8 mouse cellular contexts compared by ENCODE assay signal in genomic region chr9:77806426-77806825, GRCm38 (mm10). TPM values are rescaled to one million over a fixed set of nuclear protein-coding genes. Genes with fewer than 3 reads are reported as not detected.
DNase-seq lines count a peak whose midpoint lies in the region; ATAC-seq and TF ChIP-seq lines count a peak whose summit lies in the region.

No protein-coding gene starts in this region.

- H3K9ac ChIP-seq in lung, embryonic 14.5 days: peak overlapping the region; percentile 32
- H3K9ac ChIP-seq in forebrain, embryonic 13.5 days: peak overlapping the region; percentile 47
- no peak overlapping the region for H3K9ac ChIP-seq in limb, embryonic 15.5 days
- no peak overlapping the region for H3K9ac ChIP-seq in stomach, embryonic 15.5 days

- H3K36me3 ChIP-seq in lung, embryonic 14.5 days (ENCODE audit: insufficient read depth): no peaks in the 10 kb centered on the region
- H3K36me3 ChIP-seq in forebrain, embryonic 13.5 days (ENCODE audit: poor library complexity, severe bottlenecking): no peaks in the 10 kb centered on the region
- no peaks in the 10 kb centered on the region for H3K36me3 ChIP-seq in limb, embryonic 15.5 days
- H3K36me3 ChIP-seq in stomach, embryonic 15.5 days: no peaks in the 10 kb centered on the region

- peak overlapping the region; percentile 60 for H3K4me2 ChIP-seq in lung, embryonic 14.5 days
- H3K4me2 ChIP-seq in forebrain, embryonic 13.5 days: peak overlapping the region; percentile 51
- peak overlapping the region; percentile 40 for H3K4me2 ChIP-seq in limb, embryonic 15.5 days
- H3K4me2 ChIP-seq in stomach, embryonic 15.5 days: peak overlapping the region; percentile 52

- intact Hi-C loops in gastrocnemius, postnatal 14 days (cut with DNase I; ENCODE audit: low total_unique reads): loop anchor here (5.0 kb wide), 1 partner anchor 201 kb away; no protein-coding TSS in a partner anchor

- no peaks in the 10 kb centered on the region; the same call in 1 of the 2 replicates for H3K4me1 ChIP-seq in lung, embryonic 14.5 days (ENCODE audit: insufficient read depth)
- peaks cover 12% of the 10 kb centered on the region for H3K4me1 ChIP-seq in forebrain, embryonic 13.5 days
- H3K4me1 ChIP-seq in limb, embryonic 15.5 days: peaks cover 4% of the 10 kb centered on the region
- 0 out of 2 replicates have a peak, but pooled peaks cover 4% of the 10 kb centered on the region for H3K4me1 ChIP-seq in stomach, embryonic 15.5 days

- no peak for TF ChIP-seq CTCF in lung, embryonic 14.5 days (IDR thresholded peaks at IDR 0.05; ENCODE audit: low read depth)

- H3K9me3 ChIP-seq in lung, embryonic 14.5 days (ENCODE audit: low read depth, low read length): no peaks in the 10 kb centered on the region
- no peaks in the 10 kb centered on the region for H3K9me3 ChIP-seq in forebrain, embryonic 13.5 days (replicated peaks)
- H3K9me3 ChIP-seq in limb, embryonic 15.5 days: no peaks in the 10 kb centered on the region
- no peaks in the 10 kb centered on the region for H3K9me3 ChIP-seq in stomach, embryonic 15.5 days

- H3K4me3 ChIP-seq in lung, embryonic 14.5 days (ENCODE audit: low read depth, low read length): peak overlapping the region; percentile 25; the same call in 1 of the 2 replicates
- H3K4me3 ChIP-seq in forebrain, embryonic 13.5 days: peak overlapping the region; percentile 15; the same call in 1 of the 2 replicates
- peak overlapping the region; percentile 22 for H3K4me3 ChIP-seq in limb, embryonic 15.5 days
- H3K4me3 ChIP-seq in stomach, embryonic 15.5 days (replicated peaks): peak overlapping the region; percentile 26

- ATAC-seq in lung, embryonic 14.5 days (ENCODE audit: insufficient read depth): peak; percentile 26; the same call in 1 of the 2 replicates
- peak; percentile 58 for ATAC-seq in forebrain, embryonic 13.5 days
- ATAC-seq in limb, embryonic 15.5 days (ENCODE audit: insufficient number of reproducible peaks, low FRiP score, low TSS enrichment, low read depth): no peak
- no peak for ATAC-seq in stomach, embryonic 15.5 days (ENCODE audit: insufficient read depth, low FRiP score, low read depth)

- no peaks in the 10 kb centered on the region for H3K27me3 ChIP-seq in lung, embryonic 14.5 days (ENCODE audit: insufficient read depth, low read length)
- H3K27me3 ChIP-seq in forebrain, embryonic 13.5 days: no peaks in the 10 kb centered on the region
- no peaks in the 10 kb centered on the region for H3K27me3 ChIP-seq in limb, embryonic 15.5 days
- no peaks in the 10 kb centered on the region for H3K27me3 ChIP-seq in stomach, embryonic 15.5 days (replicated peaks)

- WGBS in lung, embryonic 14.5 days: 34% methylated on average over 3 of the region's 3 CpGs
- WGBS in forebrain, embryonic 13.5 days: 57% methylated on average over 3 of the region's 3 CpGs
- 47% methylated on average over 3 of the region's 3 CpGs for WGBS in limb, embryonic 15.5 days
- 40% methylated on average over 3 of the region's 3 CpGs for WGBS in stomach, embryonic 15.5 days

- DNase-seq in lung, embryonic 14.5 days: no peak
- DNase-seq in lung, adult 18-20 months: no peak
- no peak for DNase-seq in thymus, postnatal 10 days (ENCODE audit: low spot score in 2 of 2)
- no peak for DNase-seq in cerebellum, adult 18-20 months
- no peak for DNase-seq in gastrocnemius, postnatal 14 days

- H3K27ac ChIP-seq in lung, embryonic 14.5 days (ENCODE audit: low read depth): peak overlapping the region; percentile 18; the same call in 1 of the 2 replicates
- no peak overlapping the region for H3K27ac ChIP-seq in forebrain, embryonic 13.5 days
- no peak overlapping the region; the same call in 1 of the 2 replicates for H3K27ac ChIP-seq in limb, embryonic 15.5 days
- no peak overlapping the region; the same call in 1 of the 2 replicates for H3K27ac ChIP-seq in stomach, embryonic 15.5 days

RNA-seq across cellular contexts. Expression of gene Gclc, which starts 52.1 kb away (rescaled TPM):
- 20.4 and 21.2 TPM in 2 replicates for polyA plus RNA-seq in lung, embryonic 14.5 days (2014; fragmentation: Nextera tagmentation; extraction: Ambion mirVana)
- polyA plus RNA-seq in forebrain, embryonic 13.5 days (2015; fragmentation: Nextera tagmentation; extraction: Ambion mirVana): 17.2 and 17.5 TPM in 2 replicates
- polyA plus RNA-seq in limb, embryonic 15.5 days (2015; fragmentation: Nextera tagmentation; extraction: Ambion mirVana): 8.8 and 11.3 TPM in 2 replicates
- 15.8 and 17.3 TPM in 2 replicates for polyA plus RNA-seq in stomach, embryonic 15.5 days (2015; fragmentation: Nextera tagmentation; extraction: Ambion mirVana)
- 1 to 10 TPM; 4.3 to 5.0 TPM for total RNA-seq in gastrocnemius, postnatal 14 days (2021)

Comparison
In these comparisons a context has a peak if more than half of its experiments do, and no peak if none do; other contexts are left out.
1. ATAC-seq: peak in lung, embryonic 14.5 days (single experiment) and forebrain, embryonic 13.5 days (single experiment); none in limb, embryonic 15.5 days (single experiment) and stomach, embryonic 15.5 days (single experiment).
2. H3K9ac ChIP-seq: peak in lung, embryonic 14.5 days (single experiment) and forebrain, embryonic 13.5 days (single experiment); none in limb, embryonic 15.5 days (single experiment) and stomach, embryonic 15.5 days (single experiment).
3. Peak in every context shown above with its lines, with median percentiles within 50 percentile points of each other: H3K4me2 ChIP-seq and H3K4me3 ChIP-seq.